Mouse (Mus musculus) C2C12 (cell line): Measurements from ENCODE around the gene Gm17359.

ENCODE experiments used
- CEBPB ChIP-seq: IDR thresholded peaks from one replicate; pipeline ENCODE4 v1.6.1; 2011; ENCODE audit warnings: low read depth, mild to moderate bottlenecking, control low read depth, moderate library complexity
- CTCF ChIP-seq: IDR thresholded peaks from one replicate; pipeline ENCODE4 v1.5.1; 2011; ENCODE audit not compliant: control insufficient read depth, insufficient read depth, insufficient read length
- MAX ChIP-seq: IDR thresholded peaks from one replicate; pipeline ENCODE4 v1.6.1; 2011; ENCODE audit warnings: mild to moderate bottlenecking, control low read depth
- MYOD1 ChIP-seq: IDR thresholded peaks from one replicate; pipeline ENCODE4 v1.6.1; 2011; ENCODE audit warnings: low read depth; ENCODE audit not compliant: control insufficient read depth, insufficient read length
- MYOG ChIP-seq: IDR thresholded peaks from one replicate; pipeline ENCODE4 v1.6.1; 2011; ENCODE audit not compliant: control insufficient read depth, insufficient read length; ENCODE audit errors: extremely low read depth

DNA sequence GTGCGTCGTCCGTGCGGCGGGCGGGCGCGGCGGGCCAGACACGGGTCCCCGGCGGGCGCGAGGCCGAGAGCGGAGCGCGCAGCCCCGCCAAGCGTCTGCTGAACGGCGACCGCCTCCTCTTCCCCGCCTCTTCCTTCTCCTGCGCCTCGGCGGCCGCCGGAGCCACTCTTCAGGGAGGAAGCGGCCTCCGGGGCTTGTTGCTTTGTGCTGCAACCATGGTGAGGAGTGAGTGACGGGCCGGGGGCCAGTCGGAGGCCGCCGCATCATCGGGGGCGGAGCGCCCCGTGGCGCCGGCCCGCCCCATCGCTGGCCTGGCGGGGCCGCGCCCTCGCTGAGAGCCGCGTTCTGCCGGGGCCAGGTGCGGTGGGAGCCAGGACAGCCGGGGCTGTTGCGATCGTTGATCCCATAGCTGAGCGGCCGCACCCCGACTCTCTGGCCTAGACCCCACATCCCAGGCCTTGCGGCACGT lies 49.3 kb upstream of the Gm17359 start:
- TF ChIP-seq CEBPB: no peak
- no peak for TF ChIP-seq CTCF
- TF ChIP-seq MAX: peak; percentile 24
- TF ChIP-seq MYOG: no peak
- peak; percentile 11 for TF ChIP-seq MYOD1
